Mouse (Mus musculus): ENCODE results near the gene Zfp628.

DNA sequence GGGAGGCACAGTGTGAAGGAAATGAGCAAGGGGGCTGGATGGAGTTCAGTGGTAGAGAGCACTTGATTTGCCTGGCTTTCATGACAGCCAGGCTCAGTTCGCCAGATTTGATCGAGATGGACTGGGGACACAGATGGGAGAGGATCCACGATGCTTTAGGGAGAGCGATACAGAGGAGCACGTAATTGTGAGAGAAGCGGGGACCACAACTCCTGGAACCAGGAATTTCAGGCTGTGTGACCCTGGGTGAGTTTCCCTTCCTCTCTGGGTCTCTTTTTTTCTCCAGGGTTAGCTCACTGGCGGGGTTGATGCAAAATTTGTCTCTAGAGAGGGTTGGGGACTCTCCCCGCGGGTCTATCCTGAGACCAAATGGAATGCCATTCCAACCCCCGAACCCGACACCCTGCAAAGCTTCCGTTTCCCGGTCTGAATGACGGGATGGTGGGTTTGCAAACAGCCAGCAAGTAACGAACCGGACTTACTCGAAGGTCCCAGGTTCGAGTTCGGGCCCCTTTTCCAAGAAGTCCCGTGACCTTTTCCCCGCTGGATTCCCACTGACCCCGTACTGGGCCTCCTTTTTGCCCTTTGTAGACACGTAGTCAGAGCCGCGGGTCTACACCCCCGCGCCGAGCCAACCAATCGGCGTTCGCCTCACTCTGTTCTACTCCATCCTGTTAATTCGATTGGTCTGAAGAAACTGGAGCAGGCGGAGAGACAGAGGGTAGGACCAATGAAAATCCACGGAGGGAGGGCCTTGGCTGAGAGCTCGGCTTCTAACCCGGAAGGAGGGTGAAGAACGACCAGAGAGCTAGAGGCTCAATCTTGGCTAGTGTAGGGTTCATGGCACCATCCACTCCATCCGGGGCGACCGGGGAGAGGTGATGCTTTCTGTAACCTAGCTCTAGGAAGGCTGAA lies 49.2 kb upstream of the Zfp628 start:
- 0 out of 2 replicates have a peak, but pooled peaks have one; percentile 39 for TF ChIP-seq CTCF (IDR thresholded peaks at IDR 0.05; ENCODE audit: borderline replicate concordance, control insufficient read depth, extremely low read depth, insufficient read depth, low read length, poor library complexity)
- TF ChIP-seq POLR2A (IDR thresholded peaks at IDR 0.05; ENCODE audit: control insufficient read depth, extremely low read depth, insufficient read depth, low read length, poor library complexity) = peak; percentile 88
